Mouse (Mus musculus) lung, postnatal 10 days (tissue): Measurements from ENCODE around the gene Lrrc56.
"Not testable (repeated sequence)": the region's sequence is repeated elsewhere in the genome, so short reads cannot be mapped to it uniquely, and the experiment has no call there.

Experiments used
- DNase-seq: peaks from one replicate; pipeline ENCODE4 v3.0.0; 2021

Lrrc56 gene

DNA sequence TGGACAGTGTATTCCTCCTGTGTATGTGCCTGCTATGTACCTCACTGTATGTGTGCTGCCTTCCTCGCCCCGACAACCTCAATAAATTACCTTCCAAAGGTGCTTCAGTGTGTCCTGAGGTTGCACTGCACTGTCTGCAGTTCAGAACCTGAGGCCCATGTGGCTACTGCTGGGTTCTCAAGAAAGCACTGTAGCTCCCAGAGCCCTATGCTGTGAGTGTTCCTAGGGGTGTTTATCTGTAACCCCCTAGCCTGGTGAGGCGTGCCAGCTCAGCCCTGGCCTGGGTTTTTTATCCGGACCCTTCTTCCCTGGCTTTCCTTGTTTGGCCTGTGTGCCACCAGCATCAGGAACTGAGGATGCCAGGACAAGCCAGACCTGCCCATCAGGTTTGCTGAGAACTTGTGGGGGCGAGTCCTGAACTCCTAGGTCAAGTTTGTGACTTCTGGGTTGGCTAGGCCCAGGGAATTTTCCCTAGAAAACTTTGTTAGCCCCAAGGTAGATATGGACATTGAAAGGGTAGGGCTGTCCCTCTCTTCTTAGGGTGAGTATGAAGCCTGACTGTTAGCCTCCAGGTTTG, 24.7 kb downstream of the Lrrc56 start:
- DNase-seq, result no peak

DNA sequence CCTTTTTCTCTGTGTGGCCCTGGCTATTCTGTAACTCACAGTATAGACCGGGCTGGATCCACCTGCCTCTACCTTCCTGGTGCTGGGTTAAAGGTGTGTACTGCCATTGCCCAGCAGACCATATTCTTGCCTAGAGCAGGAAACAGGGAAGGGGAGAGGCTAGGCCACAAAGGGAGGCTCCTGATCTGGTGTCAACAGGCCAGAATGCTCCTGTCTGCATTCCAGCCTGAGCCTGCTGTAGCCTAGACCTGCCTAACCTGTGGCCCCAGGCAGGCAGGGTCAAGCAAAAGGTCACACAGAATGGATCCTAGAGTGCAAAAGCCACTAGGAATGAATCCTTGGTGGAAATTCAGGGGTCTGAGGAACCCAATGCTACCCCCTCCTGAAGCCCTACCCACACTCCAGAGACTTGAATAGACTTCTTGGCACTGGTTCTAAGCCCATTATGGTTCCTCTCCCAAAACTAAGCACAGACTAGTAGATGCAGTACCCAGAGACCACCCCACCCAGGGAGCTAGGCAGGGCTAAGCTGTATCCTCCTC, 25.7 kb downstream of the Lrrc56 start:
- no peak for DNase-seq

DNA sequence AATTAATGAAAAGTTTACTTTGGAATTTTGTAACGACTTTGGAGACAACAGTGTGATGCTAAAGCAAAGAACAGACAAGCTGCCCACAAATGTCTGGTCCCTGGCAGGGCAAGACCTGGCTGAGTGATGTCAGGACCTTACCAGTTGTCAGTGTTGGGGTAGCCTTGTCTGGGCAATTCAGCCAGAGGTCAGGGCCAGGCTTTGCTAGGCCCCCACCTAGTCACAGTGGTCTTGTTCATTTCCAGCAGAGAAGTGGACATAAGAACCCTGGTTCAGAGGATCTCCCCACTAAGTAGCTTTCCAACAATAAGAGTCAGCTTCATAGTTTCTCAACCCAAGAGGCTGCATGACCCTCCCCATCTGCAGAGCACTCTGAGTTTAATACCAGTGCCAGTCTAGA, 26.4 kb downstream of the Lrrc56 start:
- DNase-seq, result no peak

DNA sequence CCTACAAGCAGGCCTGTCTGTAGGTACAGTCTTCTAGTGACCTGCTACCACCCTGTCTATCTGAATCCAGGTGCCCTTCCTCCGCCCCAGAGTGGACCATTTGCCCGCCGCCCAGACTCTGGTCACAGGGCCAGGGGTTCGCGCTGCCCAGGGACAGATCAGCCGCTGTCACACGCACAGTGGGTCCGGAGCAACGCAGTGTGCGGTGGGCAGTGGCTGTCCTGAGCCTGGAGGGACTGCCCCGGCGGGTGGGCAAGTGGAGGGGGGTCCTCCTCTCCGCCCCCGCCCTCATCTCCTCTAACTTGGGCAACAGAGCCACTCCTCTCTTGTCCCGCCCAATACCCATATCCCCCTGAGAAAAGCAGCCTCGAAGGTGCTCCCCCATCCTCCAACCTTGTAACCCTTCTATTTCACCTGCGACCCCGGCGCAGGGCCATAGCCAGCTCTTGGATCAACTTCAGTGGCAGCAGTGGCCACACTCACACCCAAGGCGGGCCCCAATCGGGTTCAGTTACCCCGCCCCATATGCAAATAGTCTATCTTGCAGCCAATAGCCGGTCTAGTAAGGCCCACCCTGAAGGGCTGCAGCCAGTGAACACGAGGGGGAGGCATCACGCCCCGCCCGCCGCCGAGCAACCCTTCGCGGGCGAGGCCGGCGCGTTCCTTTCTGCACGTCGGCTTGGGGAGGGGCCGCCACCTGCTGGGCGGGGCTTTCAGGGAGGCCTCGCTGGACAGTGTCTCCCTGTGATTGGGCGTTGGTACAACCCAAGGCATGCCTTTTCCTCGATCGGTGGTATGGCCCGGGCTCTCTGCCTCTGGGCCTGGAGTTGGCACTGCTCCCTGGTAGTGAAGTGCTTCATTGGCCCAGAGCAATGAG, 27.5 kb downstream of the Lrrc56 start:
- peak; percentile 99 for DNase-seq

GRCm38 (mm10) chr7:141222126-141222467, 28.1 kb downstream of the Lrrc56 start:
- no peak for DNase-seq

- no peak for DNase-seq
Observed at GRCm38 (mm10) chr7:141222696-141223215, 28.8 kb downstream of the Lrrc56 start.

GRCm38 (mm10) chr7:141226535-141226934, 32.6 kb downstream of the Lrrc56 start:
- no peak for DNase-seq

GRCm38 (mm10) chr7:141227796-141228195, 33.8 kb downstream of the Lrrc56 start:
- DNase-seq, result no peak

- peak; percentile 92 for DNase-seq
Observed at GRCm38 (mm10) chr7:141228279-141229067, 34.5 kb downstream of the Lrrc56 start, which contains the start of gene Phrf1. TSS of gene Phrf1 (plus strand) at chr7:141228784.

DNA sequence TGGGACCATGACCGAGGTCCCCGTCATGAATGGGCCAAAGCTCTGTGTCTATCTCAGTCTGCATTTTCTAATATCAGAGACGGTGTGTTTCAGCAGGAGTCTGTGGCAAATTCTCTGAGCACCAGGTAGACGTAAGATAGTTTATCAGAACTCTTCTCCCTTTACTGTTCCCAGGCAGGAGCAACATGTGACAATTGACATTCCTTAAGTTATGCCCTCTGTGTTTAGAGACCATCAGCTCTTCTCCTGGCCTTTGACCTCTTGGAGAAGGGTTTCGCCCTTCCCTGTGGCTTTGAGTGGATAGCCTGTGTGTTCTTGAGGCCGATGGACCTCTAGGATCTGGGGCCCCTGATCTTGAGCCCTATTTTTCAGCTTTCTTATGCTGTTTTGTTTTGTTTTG, 35.7 kb downstream of the Lrrc56 start:
- no peak for DNase-seq

- no peak for DNase-seq
Observed at GRCm38 (mm10) chr7:141230570-141230969, 36.6 kb downstream of the Lrrc56 start.

DNA sequence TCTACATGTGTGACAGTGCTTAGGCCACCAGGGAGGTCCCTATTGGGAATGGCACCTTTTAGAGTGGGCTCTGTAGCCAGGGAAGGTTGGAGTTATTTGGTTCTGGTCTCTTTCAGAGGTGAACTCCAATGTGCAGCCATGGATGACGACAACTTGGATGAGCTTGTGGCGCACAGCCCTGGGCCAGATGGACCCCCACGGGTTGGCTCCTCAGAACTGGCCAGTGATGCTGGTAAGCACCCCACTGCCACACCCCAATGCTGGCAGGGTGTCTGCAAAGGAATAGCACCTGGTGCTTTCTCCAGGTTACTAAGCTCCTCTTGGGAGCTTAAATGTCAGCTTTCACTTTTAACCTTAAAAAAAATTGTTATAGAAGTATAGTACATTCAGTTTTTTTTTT, 37.2 kb downstream of the Lrrc56 start:
- DNase-seq, result no peak

DNA sequence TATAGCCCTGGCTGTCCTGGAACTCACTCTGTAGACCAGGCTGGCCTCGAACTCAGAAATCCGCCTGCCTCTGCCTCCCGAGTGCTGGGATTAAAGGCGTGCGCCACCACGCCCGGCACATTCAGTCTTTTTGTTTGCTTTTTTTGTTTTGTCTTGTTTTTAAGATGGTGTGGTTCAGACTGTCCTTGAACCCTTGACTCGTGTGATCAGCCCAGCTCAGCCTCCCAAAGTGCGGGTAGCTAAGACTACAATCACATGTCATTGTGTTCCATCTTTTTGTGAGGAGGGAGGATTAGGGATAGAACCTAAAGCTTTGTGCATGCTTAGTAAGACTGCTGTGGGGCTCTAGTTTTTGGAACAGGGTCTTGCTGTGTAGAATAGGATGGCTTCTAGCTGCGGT, 37.6 kb downstream of the Lrrc56 start:
- no peak for DNase-seq

GRCm38 (mm10) chr7:141250486-141250885, 56.5 kb downstream of the Lrrc56 start:
- not testable (repeated sequence) for DNase-seq

GRCm38 (mm10) chr7:141256159-141256558, 62.2 kb downstream of the Lrrc56 start:
- no peak for DNase-seq
